ENCODE assay signal across 8 mouse cellular contexts in the genomic region with DNA sequence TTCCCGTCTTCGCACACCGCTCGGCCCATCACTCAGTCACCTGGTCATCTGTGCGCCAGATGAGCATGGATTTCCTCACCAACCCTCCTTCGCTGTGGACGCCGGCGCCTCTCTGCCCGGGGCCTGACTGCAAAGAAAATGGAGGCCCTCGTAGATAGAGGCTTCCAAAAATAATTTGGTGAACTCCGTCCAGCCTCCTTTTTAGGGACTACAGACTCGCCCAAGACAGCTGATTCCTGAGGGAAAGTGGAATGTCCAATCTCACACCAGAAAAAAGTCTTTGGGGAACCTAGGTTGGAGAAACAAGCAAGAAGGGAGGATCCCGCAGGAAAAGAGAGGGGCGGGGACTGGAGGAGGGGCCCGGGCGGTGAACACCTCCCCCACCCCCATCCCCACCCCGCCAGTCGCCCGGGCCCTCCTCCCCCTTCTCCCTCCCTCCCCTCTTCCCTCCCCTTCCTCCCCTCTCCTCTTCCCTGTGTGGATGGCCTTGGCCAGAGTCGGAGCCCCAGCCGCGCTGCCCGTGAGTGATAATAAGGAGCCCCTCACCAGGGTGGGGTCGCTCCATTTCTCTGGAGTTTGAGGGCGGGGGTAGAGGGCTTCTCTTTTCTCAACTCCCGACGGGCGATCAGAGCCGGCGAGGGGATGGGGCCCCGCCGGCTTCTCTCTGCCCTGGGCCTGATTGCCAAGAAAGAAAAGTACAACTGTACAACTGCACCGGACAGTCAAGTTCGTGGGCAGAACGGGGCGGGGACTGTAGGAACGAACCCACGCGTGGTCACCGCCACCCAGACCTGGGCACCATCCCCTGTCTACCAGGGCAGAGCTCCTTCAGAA. TPM values are rescaled to one million over a fixed set of nuclear protein-coding genes. Genes with fewer than 3 reads are reported as not detected.
DNase-seq lines count a peak whose midpoint lies in the region; ATAC-seq and TF ChIP-seq lines count a peak whose summit lies in the region.

A gene (plus strand): TSS at position 463 of the 834 bp plus-strand sequence.

- peak within 1 kb of the TSS; percentile 64 for H3K4me3 ChIP-seq in left cerebral cortex, adult 2 months
- peak within 1 kb of the TSS; percentile 58 for H3K4me3 ChIP-seq in forebrain, embryonic 15.5 days
- H3K4me3 ChIP-seq in hindbrain, embryonic 10.5 days = peak within 1 kb of the TSS; percentile 66
- peak within 1 kb of the TSS; percentile 68 for H3K4me3 ChIP-seq in midbrain, embryonic 10.5 days
- peak within 1 kb of the TSS; percentile 64 for H3K4me3 ChIP-seq in testis, adult 2 months (ENCODE audit: control insufficient read depth, low read depth, low read length)

- ATAC-seq in forebrain, embryonic 15.5 days (replicated peaks) = peak; percentile 84

- H3K27me3 ChIP-seq in forebrain, embryonic 15.5 days = no peaks in the 10 kb centered on the region
- H3K27me3 ChIP-seq in hindbrain, embryonic 10.5 days (ENCODE audit: insufficient read depth, poor library complexity, severe bottlenecking) = no peaks in the 10 kb centered on the region
- no peaks in the 10 kb centered on the region for H3K27me3 ChIP-seq in midbrain, embryonic 10.5 days (ENCODE audit: low read depth, poor library complexity, severe bottlenecking)
- no peaks in the 10 kb centered on the region for H3K27me3 ChIP-seq in testis, adult 2 months (ENCODE audit: control insufficient read depth, insufficient read depth, low read length)

- WGBS in forebrain, embryonic 15.5 days = 1% methylated on average over 41 of the region's 41 CpGs
- 1% methylated on average over 41 of the region's 41 CpGs for WGBS in hindbrain, embryonic 10.5 days
- WGBS in midbrain, embryonic 10.5 days = under 1% methylated on average over 41 of the region's 41 CpGs

- TF ChIP-seq CTCF in left cerebral cortex, adult 2 months (IDR thresholded peaks at IDR 0.05) = peak; percentile 72; the same call in 1 of the 2 replicates
- TF ChIP-seq CTCF in testis, adult 2 months (IDR thresholded peaks at IDR 0.05; ENCODE audit: control insufficient read depth, insufficient read depth, insufficient replicate concordance, low read depth, low read length) = no peak

- intact Hi-C loops in left cerebral cortex, adult 2 months (cut with DNase I) = loop anchor here (2.0 kb wide), 1 partner anchor 39 kb away; no protein-coding TSS in a partner anchor
- intact Hi-C loops in left cerebral cortex, postnatal 14 days (cut with DNase I) = no loop called here
- intact Hi-C loops in left cerebral cortex, postnatal 36 days (cut with DNase I) = loop anchor here (5.0 kb wide), 1 partner anchor 35 kb away; no protein-coding TSS in a partner anchor

- no peaks in the 10 kb centered on the region for H3K36me3 ChIP-seq in forebrain, embryonic 15.5 days
- no peaks in the 10 kb centered on the region for H3K36me3 ChIP-seq in hindbrain, embryonic 10.5 days
- H3K36me3 ChIP-seq in midbrain, embryonic 10.5 days = no peaks in the 10 kb centered on the region
- no peaks in the 10 kb centered on the region for H3K36me3 ChIP-seq in testis, adult 2 months (ENCODE audit: control insufficient read depth, insufficient read depth, low read length)

- peak within 1 kb of the TSS; percentile 89 for H3K4me2 ChIP-seq in forebrain, embryonic 15.5 days (replicated peaks)

- H3K9ac ChIP-seq in forebrain, embryonic 15.5 days (replicated peaks) = peak within 1 kb of the TSS; percentile 59

- peak within 1 kb of the TSS; percentile 82 for H3K27ac ChIP-seq in left cerebral cortex, adult 2 months
- peak within 1 kb of the TSS; percentile 74 for H3K27ac ChIP-seq in forebrain, embryonic 15.5 days (replicated peaks)
- H3K27ac ChIP-seq in hindbrain, embryonic 10.5 days = peak within 1 kb of the TSS; percentile 90
- H3K27ac ChIP-seq in midbrain, embryonic 10.5 days (replicated peaks) = peak within 1 kb of the TSS; percentile 86
- H3K27ac ChIP-seq in testis, adult 2 months (ENCODE audit: control insufficient read depth, insufficient read depth, low read depth, low read length) = peak within 1 kb of the TSS; percentile 37; the same call in 1 of the 2 replicates

- TF ChIP-seq POLR2A in testis, adult 2 months (IDR thresholded peaks at IDR 0.05; ENCODE audit: control insufficient read depth, low read depth, low read length) = peak; percentile 28; the same call in 1 of the 2 replicates

- peaks cover 16% of the 10 kb centered on the region for H3K4me1 ChIP-seq in forebrain, embryonic 15.5 days
- peaks cover 29% of the 10 kb centered on the region for H3K4me1 ChIP-seq in hindbrain, embryonic 10.5 days (replicated peaks)
- H3K4me1 ChIP-seq in midbrain, embryonic 10.5 days = peaks cover 37% of the 10 kb centered on the region
- H3K4me1 ChIP-seq in testis, adult 2 months (ENCODE audit: control insufficient read depth, insufficient read depth, low read length) = peaks cover 5% of the 10 kb centered on the region

- no peaks in the 10 kb centered on the region for H3K9me3 ChIP-seq in forebrain, embryonic 15.5 days
- H3K9me3 ChIP-seq in hindbrain, embryonic 10.5 days = no peaks in the 10 kb centered on the region
- no peaks in the 10 kb centered on the region for H3K9me3 ChIP-seq in midbrain, embryonic 10.5 days (replicated peaks)

- no peak for DNase-seq in left cerebral cortex, adult 2 months (ENCODE audit: extremely low spot score in 1 of 2, low spot score in 2 of 2)
- no peak for DNase-seq in left cerebral cortex, postnatal 14 days (ENCODE audit: low spot score in 2 of 2)
- peak; percentile 38 for DNase-seq in c-Kit-positive CD71-positive TER-119-negative erythroid progenitor cells, embryonic 14.5 days (ENCODE audit: low read depth)
- peak; percentile 86 for DNase-seq in hindbrain, embryonic 10.5 days (ENCODE audit: low spot score)
- peak; percentile 75 to 81 for DNase-seq in left cerebral cortex, postnatal 36 days (ENCODE audit: low spot score in 2 of 2)
- peak; percentile 83 for DNase-seq in midbrain, embryonic 10.5 days (ENCODE audit: low spot score)

RNA-seq across cellular contexts. Expression of the gene that starts here (rescaled TPM):
- 1 to 10 TPM; 6.1 to 7.4 TPM for total RNA-seq in left cerebral cortex, adult 2 months (2021)
- total RNA-seq in left cerebral cortex, postnatal 14 days (2021) = 1 to 10 TPM; 4.4 to 6.6 TPM
- 1.9 and 2.5 TPM in 2 replicates for polyA plus RNA-seq in forebrain, embryonic 15.5 days (2015; fragmentation: Nextera tagmentation; extraction: Ambion mirVana)
- 1.4 and 2.3 TPM in 2 replicates for polyA plus RNA-seq in hindbrain, embryonic 10.5 days (2016; fragmentation: Nextera tagmentation; extraction: Ambion mirVana)
- 1 to 10 TPM; 5.8 to 6.2 TPM for total RNA-seq in left cerebral cortex, postnatal 36 days (2021)
- polyA plus RNA-seq in midbrain, embryonic 10.5 days (2016; fragmentation: Nextera tagmentation; extraction: Ambion mirVana) = 1.5 and 1.7 TPM in 2 replicates
- 18.5 and 19.5 TPM in 2 replicates for polyA plus RNA-seq in testis, adult 2 months (2012; rRNA removed)

Comparison
In these comparisons a context has a peak if more than half of its experiments do, and no peak if none do; other contexts are left out.
1. DNase-seq: peak in c-Kit-positive CD71-positive TER-119-negative erythroid progenitor cells, embryonic 14.5 days (single experiment), hindbrain, embryonic 10.5 days (single experiment), left cerebral cortex, postnatal 36 days (2 of 2) and midbrain, embryonic 10.5 days (single experiment); none in left cerebral cortex, adult 2 months (0 of 2) and left cerebral cortex, postnatal 14 days (0 of 2).
2. H3K27ac ChIP-seq: peak in every context shown above with its lines; median percentile 90 in hindbrain, embryonic 10.5 days; 86 in midbrain, embryonic 10.5 days; 82 in left cerebral cortex, adult 2 months; 74 in forebrain, embryonic 15.5 days; 37 in testis, adult 2 months.
3. Peak in every context shown above with its lines, with median percentiles within 50 percentile points of each other: H3K4me3 ChIP-seq.